Mouse (Mus musculus): ENCODE data around the gene Car11.

Car11 gene

GRCm38 (mm10) chr7:45710477-45711191 is 11.0 kb downstream of the Car11 start:
- DNase-seq (ENCODE audit: low read depth, low spot score), result no peak

DNA sequence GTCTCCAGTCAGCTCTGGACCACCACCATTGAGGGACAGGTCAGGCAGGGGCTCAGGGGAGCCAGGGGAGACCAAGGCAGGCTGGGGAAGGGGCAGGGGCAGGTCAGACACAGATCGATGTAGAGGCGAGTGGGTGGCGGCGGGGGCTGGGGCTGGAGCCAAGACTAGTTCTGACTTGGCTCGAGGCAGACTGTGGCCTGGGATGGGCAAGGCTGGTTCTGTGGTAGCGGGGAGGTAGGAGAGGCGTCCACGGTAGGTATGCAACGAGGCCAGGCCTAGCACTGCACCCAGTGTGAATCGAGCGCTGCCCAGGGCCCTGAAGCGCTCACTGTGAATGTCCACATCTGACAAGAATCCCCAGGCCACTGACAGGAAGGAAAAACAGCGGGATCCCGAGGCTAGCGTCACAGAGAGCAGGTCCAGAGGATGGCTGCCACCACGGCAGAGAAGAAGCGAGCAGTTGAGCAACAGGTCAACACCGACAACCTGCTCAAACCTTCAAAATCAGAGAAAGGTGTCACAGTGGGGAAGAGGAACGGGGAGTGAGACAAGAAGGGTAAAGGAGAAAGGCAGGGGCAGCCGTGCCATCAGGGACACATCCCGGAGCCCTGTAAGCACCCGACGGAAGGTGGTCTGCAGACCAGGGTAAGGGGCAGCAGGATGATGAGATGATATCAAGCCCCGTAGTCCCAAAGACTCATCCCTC is 11.8 kb downstream of the Car11 start:
- DNase-seq (ENCODE audit: low read depth, low spot score), result no peak

DNA sequence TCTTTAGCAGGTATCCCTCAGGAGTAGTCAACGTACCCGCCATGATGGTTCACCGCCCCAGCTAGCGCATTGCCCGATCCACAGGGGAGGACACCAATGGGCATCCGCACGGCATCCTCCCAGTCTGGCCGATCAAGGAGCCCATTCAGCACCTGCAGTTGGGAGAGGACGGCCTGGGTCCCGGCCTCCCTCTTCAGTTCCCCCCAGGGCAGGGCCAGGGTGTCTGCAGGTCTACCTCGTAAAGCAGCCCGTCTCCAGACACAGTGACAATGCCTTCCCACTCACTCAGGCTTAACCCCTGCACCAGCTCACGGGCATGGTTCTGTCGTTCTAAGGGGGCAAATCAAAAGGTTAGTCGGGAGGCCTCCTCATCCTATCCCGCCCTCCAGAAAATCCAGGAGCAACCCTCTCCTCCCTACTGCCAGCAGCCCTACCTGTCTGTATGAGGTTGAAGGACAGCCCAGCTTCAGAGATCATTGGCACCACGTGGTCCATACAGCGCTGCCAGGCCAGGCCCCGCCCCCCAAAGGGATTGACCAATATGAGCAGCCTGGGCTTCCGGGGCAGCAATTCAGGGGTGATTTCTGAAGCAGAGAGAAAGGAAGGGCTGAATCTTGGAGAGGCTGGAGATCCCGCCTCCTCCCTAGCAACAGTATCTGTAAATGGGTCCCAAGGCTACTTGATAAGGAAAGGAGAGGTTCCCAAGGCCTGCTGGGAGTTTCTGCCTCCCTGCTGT is 12.5 kb downstream of the Car11 start:
- no peak for DNase-seq (ENCODE audit: low read depth, low spot score)

- no peak for DNase-seq (ENCODE audit: low read depth, low spot score)
Observed at GRCm38 (mm10) chr7:45713396-45713795, 13.8 kb downstream of the Car11 start.

DNA sequence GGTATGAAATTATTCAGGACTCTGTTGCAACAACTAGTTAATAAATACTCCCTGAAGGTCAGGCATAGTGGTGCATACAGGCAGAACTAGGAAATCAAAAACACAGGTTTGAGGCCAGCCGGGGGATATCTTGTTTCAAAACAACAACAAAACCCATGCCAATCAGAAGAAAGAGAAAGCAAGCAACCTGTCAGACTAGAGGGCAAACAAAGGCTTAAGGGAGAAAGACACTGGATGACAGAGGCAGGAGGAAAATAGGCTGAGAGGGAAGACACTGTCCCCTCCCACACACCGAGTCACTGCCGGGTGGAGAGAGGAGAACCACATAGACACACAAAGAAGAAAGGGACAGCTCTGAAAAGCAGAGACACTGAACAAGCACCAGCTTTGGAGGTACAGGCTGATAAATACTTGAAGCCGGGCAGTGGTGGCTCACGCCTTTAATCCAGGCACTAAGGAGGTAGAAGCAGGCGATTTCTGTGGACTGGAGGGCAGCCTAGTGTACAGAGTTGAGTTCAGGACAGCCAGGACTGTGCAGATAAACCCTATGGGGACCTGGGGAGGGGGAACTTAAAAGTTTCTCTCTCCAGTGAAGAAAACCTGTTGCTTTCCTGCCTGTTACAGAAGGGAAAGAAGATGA is 14.4 kb downstream of the Car11 start:
- no peak for DNase-seq (ENCODE audit: low read depth, low spot score)

DNA sequence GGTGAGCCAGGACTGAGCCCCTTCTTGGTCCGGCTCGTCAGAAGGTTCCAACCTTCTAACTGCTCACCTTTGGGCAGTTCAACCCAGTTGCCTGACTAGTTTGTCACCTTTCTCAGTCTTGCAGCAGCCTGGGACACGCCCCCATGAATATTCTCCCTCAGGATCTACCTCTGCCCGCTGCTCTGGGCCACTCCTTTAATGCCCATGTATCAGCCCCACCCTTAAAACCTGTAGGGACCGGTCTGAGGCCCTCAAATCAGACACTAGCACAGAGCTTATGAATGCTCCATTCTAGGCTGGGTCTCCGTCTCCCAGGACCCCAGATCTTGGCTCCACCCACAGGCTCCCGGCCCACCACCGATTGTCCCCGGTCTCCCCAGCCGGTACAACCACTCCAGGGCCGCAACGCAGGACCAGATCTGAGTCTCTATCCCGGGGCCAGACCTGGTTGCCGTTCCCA is 15.0 kb downstream of the Car11 start:
- DNase-seq (ENCODE audit: low read depth, low spot score), result no peak

DNA sequence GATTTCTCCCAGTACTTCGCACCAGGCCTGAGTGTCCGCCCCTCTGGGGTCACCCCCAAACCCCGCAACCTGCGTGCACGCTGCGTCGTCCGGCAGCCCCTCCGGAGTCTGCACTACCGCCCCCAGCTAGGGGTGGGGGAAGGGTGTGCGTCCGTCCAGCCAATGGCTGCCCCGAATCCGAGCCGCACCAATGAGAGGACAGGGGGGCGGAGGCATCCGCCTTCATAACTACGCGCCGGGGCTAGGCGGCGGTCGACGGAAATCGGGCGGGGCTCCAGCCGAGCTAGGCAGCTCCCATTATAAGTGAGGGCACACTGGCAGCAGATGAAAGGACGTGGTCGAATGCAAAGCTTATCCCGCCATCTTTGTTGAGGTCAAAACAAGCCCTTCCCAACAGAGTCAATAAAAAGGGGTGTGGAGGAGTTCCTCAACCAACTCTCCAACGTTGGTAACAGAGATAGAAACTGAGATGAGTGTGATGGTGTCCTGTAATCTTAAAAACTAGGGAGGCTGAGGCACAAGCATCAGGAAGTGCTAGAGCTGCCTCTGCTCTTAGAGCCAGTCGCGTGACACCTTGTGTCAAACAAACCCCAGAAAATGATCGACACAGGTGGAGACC is 15.6 kb downstream of the Car11 start, which contains the start of gene Rpl18:
Gene Rpl18 (plus strand): TSS at position 368 of the 619 bp plus-strand sequence.
- peak; percentile 86 for DNase-seq (ENCODE audit: low read depth, low spot score)

DNA sequence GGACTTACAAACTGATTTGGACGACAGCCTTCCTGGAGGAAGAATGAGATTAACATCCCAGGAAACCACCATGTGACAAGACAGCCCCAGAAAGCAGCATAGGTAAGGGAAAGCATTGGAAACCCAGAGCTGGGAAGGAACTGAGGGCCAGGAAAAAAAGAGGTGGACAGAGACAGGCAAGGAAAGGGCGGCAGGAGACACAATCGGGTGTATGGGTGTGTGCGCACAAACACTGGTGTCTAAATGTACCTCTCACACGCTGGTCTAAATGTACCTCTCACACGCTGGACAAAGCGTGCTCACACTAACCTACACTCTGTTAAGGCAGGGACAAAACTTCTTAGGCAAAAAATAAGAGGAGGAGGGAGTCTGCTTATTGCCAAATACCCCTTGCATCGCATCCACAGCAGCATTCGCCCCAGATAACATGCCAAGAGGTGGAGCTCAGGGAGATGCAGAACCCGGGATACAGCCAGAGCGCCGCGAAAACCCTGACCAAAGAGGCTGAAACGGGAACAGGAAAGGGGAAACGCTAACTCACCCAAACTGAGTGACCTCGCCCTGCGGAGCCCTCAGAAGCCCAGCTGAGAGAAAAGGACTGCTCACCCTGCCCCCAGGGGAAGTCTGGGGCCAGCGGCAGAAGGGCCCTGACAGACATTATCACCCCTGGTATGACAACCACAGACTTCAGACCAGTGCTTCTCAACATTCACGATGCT is 16.3 kb downstream of the Car11 start:
- DNase-seq (ENCODE audit: low read depth, low spot score), result no peak

GRCm38 (mm10) chr7:45716460-45716857 is 16.8 kb downstream of the Car11 start:
- DNase-seq (ENCODE audit: low read depth, low spot score), result no peak

GRCm38 (mm10) chr7:45716952-45717917 is 17.6 kb downstream of the Car11 start:
- DNase-seq (ENCODE audit: low read depth, low spot score), result no peak

DNA sequence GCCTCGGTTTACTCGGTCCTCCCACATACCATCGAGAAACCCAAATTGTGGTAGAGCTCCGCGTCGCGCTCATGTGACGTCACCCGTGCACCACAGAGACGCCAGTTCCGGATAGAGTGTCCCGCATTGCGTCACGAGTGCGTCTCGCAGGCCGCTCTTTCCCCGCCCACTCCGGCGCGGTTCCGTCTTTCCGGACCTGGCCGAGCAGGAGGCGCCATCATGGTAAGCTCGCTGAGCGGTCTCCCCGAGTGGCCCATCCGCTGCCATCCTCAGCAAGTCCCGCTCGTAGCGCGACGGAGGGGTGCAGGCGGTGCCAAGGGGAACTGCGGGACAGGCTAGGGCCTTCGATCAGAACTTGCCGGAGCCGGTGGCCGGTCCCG is 18.3 kb downstream of the Car11 start, which contains the start of gene Sphk2:
Gene Sphk2 (minus strand): TSS at position 85 of the 380 bp plus-strand sequence.
- DNase-seq (ENCODE audit: low read depth, low spot score), result peak; percentile 97

- DNase-seq (ENCODE audit: low read depth, low spot score), result no peak
Observed at GRCm38 (mm10) chr7:45718331-45718730, 18.7 kb downstream of the Car11 start.

GRCm38 (mm10) chr7:45719180-45719579 is 19.5 kb downstream of the Car11 start:
- DNase-seq (ENCODE audit: low read depth, low spot score), result no peak

DNA sequence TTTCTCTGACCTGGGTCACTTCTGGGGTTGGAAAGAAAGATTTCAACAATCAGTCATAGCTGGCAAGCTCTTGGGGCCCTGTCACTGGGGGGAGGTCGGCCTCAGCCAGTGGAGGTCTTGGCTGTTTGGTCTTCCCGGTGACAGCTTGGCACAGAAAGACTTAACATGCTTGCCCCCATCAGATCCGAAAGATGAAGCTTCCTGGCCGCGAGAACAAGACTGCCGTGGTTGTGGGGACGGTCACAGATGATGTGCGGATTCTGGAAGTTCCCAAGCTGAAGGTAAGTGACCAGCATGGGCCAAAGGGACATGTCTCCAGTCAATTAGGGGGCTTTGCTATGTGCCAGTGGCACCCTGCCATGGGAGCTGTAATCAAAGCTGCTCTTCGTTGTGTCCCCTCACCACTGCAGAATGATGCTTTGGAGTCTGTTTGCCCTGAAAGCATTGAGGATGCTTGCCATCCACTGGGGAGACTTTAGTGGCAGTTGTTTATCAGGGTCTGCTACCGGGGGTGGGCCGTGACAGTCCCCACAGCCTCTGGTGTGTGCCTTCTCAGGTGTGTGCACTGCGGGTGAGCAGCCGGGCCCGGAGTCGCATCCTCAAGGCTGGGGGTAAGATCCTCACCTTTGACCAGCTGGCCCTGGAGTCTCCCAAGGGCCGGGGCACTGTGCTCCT is 20.2 kb downstream of the Car11 start:
- DNase-seq (ENCODE audit: low read depth, low spot score), result no peak

GRCm38 (mm10) chr7:45720413-45721233 is 21.0 kb downstream of the Car11 start, which contains the start of gene Fam83e:
TSS of gene Fam83e (plus strand) at chr7:45721212.
- DNase-seq (ENCODE audit: low read depth, low spot score), result no peak

DNA sequence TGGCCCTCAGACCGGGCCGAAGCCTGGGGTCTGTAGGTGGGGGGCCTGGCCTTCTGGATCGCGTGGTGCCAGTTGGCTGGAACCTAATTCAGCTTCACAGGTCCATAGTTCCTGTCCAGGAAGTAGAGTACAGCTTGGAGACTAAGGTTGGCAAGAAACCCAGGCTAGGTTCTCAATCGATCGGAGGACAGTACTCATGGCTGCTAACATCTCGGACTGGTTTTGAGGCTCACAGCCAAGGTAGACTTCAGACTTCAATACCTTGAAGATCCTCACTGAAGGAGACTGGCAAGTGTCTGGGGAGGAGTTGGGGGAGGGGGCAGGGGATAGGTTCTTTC is 21.6 kb downstream of the Car11 start:
- DNase-seq (ENCODE audit: low read depth, low spot score), result no peak

DNA sequence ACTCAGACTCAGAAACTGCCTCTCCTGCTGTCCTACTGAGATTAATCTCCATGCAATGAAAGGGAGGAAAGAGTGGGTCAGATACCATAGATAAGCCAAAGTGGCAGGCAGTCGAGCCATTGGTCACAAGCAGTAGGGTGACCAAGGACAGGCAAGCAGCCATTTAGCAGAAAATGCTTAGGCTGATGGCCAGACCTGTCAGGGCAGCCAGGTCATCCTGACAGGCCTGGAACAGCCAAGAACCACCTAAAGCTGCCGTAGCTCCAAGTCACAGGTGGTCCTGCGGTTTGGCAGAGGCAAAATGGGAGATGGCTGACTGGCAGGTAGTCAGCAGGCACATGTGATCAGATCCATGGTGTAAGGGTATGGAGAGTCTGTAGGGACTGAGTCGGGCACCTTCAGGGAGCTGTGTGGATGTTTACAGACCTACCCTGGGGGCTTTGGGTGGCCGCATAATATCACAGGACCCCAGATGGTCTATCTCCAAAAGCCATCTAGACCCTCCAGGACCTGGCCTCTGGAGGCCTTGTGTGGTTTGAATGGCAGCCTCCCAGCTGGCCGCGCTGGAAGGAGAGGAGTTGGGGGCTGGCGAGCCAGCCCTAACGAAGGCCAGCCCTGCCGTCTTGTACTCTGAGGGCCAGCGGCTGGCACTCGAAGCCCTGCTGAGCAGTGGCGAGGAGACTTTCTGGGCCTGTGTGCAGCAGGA is 22.2 kb downstream of the Car11 start:
- DNase-seq (ENCODE audit: low read depth, low spot score), result no peak

DNA sequence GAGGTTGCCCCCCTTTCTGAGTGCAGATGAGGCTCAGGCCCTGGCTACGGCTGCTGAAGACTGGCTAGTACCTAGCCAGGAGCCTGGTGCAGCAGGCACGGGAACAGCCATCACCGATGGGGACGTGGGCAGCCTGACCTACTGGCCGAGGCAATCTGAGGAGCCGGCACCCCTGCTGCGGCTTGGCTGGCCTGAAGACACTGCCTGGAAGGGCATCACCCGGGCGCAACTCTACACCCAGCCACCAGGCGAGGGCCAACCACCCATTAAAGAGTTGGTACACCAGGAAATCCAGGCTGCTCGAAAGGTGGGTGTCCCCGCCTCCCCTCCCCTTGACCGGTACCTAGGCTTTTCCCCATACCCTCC is 22.7 kb downstream of the Car11 start:
- no peak for DNase-seq (ENCODE audit: low read depth, low spot score)
